Mouse (Mus musculus) lung, embryonic 14.5 days (tissue): ENCODE measurements around the gene Slc46a2. TPM values are rescaled to one million over a fixed set of nuclear protein-coding genes. Genes with fewer than 3 reads are reported as not detected.

Experiments
- ATAC-seq: fragments of 200-750 bp; cut with Nextera tagmentation; 2 replicates; pipeline ENCODE4 v1.8.0; 2017; ENCODE audit warnings: mild to moderate bottlenecking, moderate TSS enrichment, moderate library complexity; ENCODE audit not compliant: insufficient read depth
- DNase-seq: peaks from one replicate; pipeline ENCODE4 v3.0.0-alpha.2; 2015
- H3K27ac ChIP-seq: fragments of 300-500 bp; sonication (generic); 2 replicates; pipeline ENCODE4 v1.5.1; 2014; ENCODE audit warnings: low read depth, mild to moderate bottlenecking, moderate library complexity
- H3K27me3 ChIP-seq: fragments of 300-500 bp; sonication (generic); 2 replicates; pipeline ENCODE4 v1.6.1; 2014; ENCODE audit warnings: low read length, control low read depth; ENCODE audit not compliant: insufficient read depth
- H3K36me3 ChIP-seq: fragments of 300-500 bp; sonication (generic); 2 replicates; pipeline ENCODE4 v1.6.1; 2014; ENCODE audit warnings: control low read depth; ENCODE audit not compliant: insufficient read depth
- H3K4me1 ChIP-seq: fragments of 300-500 bp; sonication (generic); 2 replicates; pipeline ENCODE4 v1.6.1; 2014; ENCODE audit warnings: antibody characterized with exemption, control low read depth; ENCODE audit not compliant: insufficient read depth
- H3K4me2 ChIP-seq: fragments of 300-500 bp; sonication (generic); 2 replicates; pipeline ENCODE4 v1.6.1; 2014; ENCODE audit warnings: mild to moderate bottlenecking
- H3K4me3 ChIP-seq: fragments of 300-500 bp; sonication (generic); 2 replicates; pipeline ENCODE4 v1.5.1; 2014; ENCODE audit warnings: low read depth, low read length
- H3K9ac ChIP-seq: fragments of 300-500 bp; sonication (generic); 2 replicates; pipeline ENCODE4 v1.6.1; 2014
- H3K9me3 ChIP-seq: fragments of 300-500 bp; sonication (generic); 2 replicates; pipeline ENCODE4 v1.6.1; 2016; ENCODE audit warnings: low read depth, low read length, control low read depth
- CTCF ChIP-seq: IDR thresholded peaks from 2 replicates; pipeline ENCODE4 v1.5.1; 2016; ENCODE audit warnings: antibody characterized with exemption, low read depth
- WGBS: fragments of 180-500 bp; shearing (Covaris S2); extraction: QIAGEN DNeasy Blood & Tissue Kit; methylation state at CpG from one replicate; pipeline ENCODE4 v1.1.7; 2014; 5-methylcytosine and 5-hydroxymethylcytosine counted together
- polyA plus RNA-seq: library from polyadenylated mRNA; unstranded; fragments of >200 nt; fragmentation: Nextera tagmentation; extraction: Ambion mirVana; gene quantifications from 2 replicates; pipeline ENCODE4 v1.2.1, GENCODE M21; 2014

The Slc46a2 gene
- polyA plus RNA-seq, 1 experiment from 2014 or later = 0.12 TPM

GRCm38 (mm10) chr4:59927666-59928065, 12.8 kb upstream of the Slc46a2 start:
- DNase-seq (no peak), ATAC-seq (peak; percentile 35)
- 76% methylated on average over 3 of the region's 3 CpGs for WGBS
- H3K9ac ChIP-seq = no peak overlapping the region
- no peaks in the 10 kb centered on the region for H3K9me3 ChIP-seq
- H3K27me3 ChIP-seq = no peaks in the 10 kb centered on the region
- no peak overlapping the region for H3K27ac ChIP-seq
- H3K4me3 ChIP-seq = no peak overlapping the region
- no peak for TF ChIP-seq CTCF
- H3K36me3 ChIP-seq = no peaks in the 10 kb centered on the region
- no peak overlapping the region for H3K4me2 ChIP-seq
- no peaks in the 10 kb centered on the region for H3K4me1 ChIP-seq

GRCm38 (mm10) chr4:59925082-59925481, 10.2 kb upstream of the Slc46a2 start:
- WGBS = 86% methylated on average over 9 of the region's 9 CpGs
- no peak for ATAC-seq

GRCm38 (mm10) chr4:59917966-59918365, 3.1 kb upstream of the Slc46a2 start:
- no peaks in the 10 kb centered on the region for H3K9me3 ChIP-seq
- H3K4me1 ChIP-seq = no peaks in the 10 kb centered on the region
- TF ChIP-seq CTCF = no peak
- DNase-seq (no peak), ATAC-seq (no peak)
- no peak overlapping the region for H3K9ac ChIP-seq
- H3K4me3 ChIP-seq = no peak overlapping the region
- no peak overlapping the region for H3K27ac ChIP-seq
- no peak overlapping the region for H3K4me2 ChIP-seq
- no peaks in the 10 kb centered on the region for H3K36me3 ChIP-seq
- H3K27me3 ChIP-seq = peaks cover 10% of the 10 kb centered on the region; the same call in 1 of the 2 replicates
- WGBS = 81% methylated on average over 3 of the region's 3 CpGs

More at GRCm38 (mm10) chr4:59925082-59925481, 10.2 kb upstream of the Slc46a2 start:
- no peak for TF ChIP-seq CTCF
- Histone ChIP-seq H3K9me3 (no peaks in the 10 kb centered on the region), H3K4me1 (no peaks in the 10 kb centered on the region), H3K27me3 (no peaks in the 10 kb centered on the region), H3K9ac (no peak overlapping the region), H3K4me3 (no peak overlapping the region), H3K27ac (no peak overlapping the region), H3K36me3 (no peaks in the 10 kb centered on the region), H3K4me2 (no peak overlapping the region)
- no peak for DNase-seq

DNA sequence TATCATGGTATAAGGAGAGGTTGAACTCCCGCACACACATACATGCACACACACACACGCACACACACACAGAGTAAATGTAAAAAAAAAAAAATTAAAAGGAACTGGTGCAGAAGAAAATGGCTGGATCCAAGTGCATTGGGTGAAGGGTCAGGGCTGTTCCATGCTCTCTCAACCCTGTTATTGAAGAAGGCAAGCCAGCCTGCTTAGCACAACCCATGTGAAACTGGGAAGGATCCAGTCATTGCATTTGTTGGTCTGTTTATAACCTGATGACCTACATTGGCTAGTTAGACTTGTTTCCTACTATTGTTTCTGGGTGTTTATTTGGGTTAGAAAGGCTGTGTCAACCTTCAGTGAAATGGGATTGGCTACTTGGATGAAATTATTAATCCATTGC, 6.1 kb downstream of the Slc46a2 start:
- TF ChIP-seq CTCF = no peak
- H3K9me3 ChIP-seq = no peaks in the 10 kb centered on the region
- H3K36me3 ChIP-seq = no peaks in the 10 kb centered on the region
- H3K9ac ChIP-seq = no peak overlapping the region
- ATAC-seq (no peak), DNase-seq (no peak)
- H3K27me3 ChIP-seq = 0 out of 2 replicates have a peak, but pooled peaks cover under 1% of the 10 kb centered on the region
- no peaks in the 10 kb centered on the region for H3K4me1 ChIP-seq
- H3K4me3 ChIP-seq = no peak overlapping the region
- H3K4me2 ChIP-seq = no peak overlapping the region
- 87% methylated on average over 2 of the region's 2 CpGs for WGBS
- H3K27ac ChIP-seq = no peak overlapping the region

GRCm38 (mm10) chr4:59907657-59908230, 7.1 kb downstream of the Slc46a2 start:
- Histone ChIP-seq H3K27me3 (no peaks in the 10 kb centered on the region), H3K9me3 (no peaks in the 10 kb centered on the region), H3K4me2 (no peak overlapping the region), H3K36me3 (no peaks in the 10 kb centered on the region), H3K27ac (no peak overlapping the region), H3K4me1 (no peaks in the 10 kb centered on the region), H3K4me3 (no peak overlapping the region), H3K9ac (no peak overlapping the region)
- TF ChIP-seq CTCF = no peak
- 46% methylated on average over 10 of the region's 10 CpGs for WGBS
- no peak for ATAC-seq
- no peak for DNase-seq

DNA sequence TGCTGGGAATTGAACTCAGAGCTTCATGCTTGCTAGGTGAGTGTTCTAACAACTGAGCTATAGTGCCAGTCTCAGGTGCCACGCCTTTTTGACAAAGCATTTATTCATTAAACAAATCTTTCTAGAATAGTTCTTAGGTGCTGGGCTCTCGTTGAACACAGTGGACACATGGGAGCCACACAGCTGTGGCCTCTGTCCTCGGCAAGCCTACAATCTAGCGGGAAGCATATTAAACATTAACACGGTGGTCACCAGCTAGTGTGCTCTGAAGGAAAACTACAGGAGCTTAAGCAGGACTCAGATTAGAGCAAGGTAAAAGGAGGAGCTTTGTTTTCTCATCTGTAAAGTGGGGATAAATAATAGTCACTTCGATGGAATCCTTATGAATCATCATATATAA, 7.8 kb downstream of the Slc46a2 start:
- H3K4me1 ChIP-seq = no peaks in the 10 kb centered on the region
- no peak overlapping the region for H3K4me3 ChIP-seq
- no peak overlapping the region for H3K27ac ChIP-seq
- WGBS = 67% methylated on average over 6 of the region's 6 CpGs
- ATAC-seq (no peak), DNase-seq (no peak)
- no peaks in the 10 kb centered on the region for H3K9me3 ChIP-seq
- H3K36me3 ChIP-seq = no peaks in the 10 kb centered on the region
- H3K27me3 ChIP-seq = no peaks in the 10 kb centered on the region
- no peak overlapping the region for H3K9ac ChIP-seq
- H3K4me2 ChIP-seq = no peak overlapping the region
- no peak for TF ChIP-seq CTCF

DNA sequence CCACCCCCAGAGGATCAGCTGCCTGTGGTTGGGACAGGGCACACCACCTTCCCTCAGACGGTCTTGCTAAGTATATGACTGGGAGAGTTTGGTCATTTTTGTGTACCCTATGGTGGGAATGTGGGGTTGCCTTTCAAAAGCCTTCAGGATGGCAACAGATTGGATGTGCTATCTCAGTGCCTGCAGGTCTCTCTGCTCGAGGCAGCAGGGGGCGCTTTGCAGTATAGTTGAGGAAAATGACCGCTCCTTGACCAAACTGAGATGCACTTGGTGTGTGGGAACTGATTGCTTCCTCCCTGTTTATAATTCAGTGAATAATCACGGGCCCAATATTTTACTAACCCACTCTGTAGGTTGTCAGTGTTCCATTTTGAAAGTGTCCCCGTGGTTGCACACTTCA, 12.3 kb downstream of the Slc46a2 start:
- no peak for ATAC-seq
- peaks cover 8% of the 10 kb centered on the region for H3K36me3 ChIP-seq
- peak; percentile 19 for DNase-seq
- no peak overlapping the region for H3K9ac ChIP-seq
- no peak overlapping the region for H3K4me2 ChIP-seq
- H3K4me1 ChIP-seq = no peaks in the 10 kb centered on the region
- H3K27me3 ChIP-seq = no peaks in the 10 kb centered on the region
- 66% methylated on average over 6 of the region's 6 CpGs for WGBS
- H3K4me3 ChIP-seq = no peak overlapping the region
- no peak overlapping the region for H3K27ac ChIP-seq
- peak; percentile 39; the same call in 1 of the 2 replicates for TF ChIP-seq CTCF
- no peaks in the 10 kb centered on the region for H3K9me3 ChIP-seq
